Mouse (Mus musculus) WW6 (cell line): ENCODE data around the gene Pkp4.
"Not testable (repeated sequence)": the region's sequence is repeated elsewhere in the genome, so short reads cannot be mapped to it uniquely, and the experiment has no call there.

ENCODE experiments used
- DNase-seq: peaks from one replicate; pipeline ENCODE4 v3.0.0-alpha.2; 2013; ENCODE audit warnings: low read depth, low spot score

The Pkp4 gene

DNA sequence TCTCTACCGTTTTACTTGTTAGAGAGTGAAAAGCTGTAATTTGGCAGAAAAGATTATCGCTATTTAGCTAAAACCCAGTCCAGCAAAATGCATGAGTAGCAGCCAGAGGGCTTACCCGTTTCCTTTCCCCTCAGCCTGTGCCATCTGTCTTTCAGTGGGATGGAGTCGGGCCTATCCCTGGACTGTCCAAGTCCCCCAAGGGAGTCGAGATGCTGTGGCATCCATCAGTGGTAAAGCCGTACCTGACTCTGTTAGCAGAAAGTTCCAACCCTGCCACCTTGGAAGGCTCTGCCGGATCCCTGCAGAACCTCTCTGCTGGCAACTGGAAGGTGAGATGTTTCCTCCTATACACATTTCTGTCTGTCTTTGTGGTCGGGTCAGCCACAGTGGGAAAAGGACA is 178.3 kb downstream of the Pkp4 start:
- DNase-seq: no peak

DNA sequence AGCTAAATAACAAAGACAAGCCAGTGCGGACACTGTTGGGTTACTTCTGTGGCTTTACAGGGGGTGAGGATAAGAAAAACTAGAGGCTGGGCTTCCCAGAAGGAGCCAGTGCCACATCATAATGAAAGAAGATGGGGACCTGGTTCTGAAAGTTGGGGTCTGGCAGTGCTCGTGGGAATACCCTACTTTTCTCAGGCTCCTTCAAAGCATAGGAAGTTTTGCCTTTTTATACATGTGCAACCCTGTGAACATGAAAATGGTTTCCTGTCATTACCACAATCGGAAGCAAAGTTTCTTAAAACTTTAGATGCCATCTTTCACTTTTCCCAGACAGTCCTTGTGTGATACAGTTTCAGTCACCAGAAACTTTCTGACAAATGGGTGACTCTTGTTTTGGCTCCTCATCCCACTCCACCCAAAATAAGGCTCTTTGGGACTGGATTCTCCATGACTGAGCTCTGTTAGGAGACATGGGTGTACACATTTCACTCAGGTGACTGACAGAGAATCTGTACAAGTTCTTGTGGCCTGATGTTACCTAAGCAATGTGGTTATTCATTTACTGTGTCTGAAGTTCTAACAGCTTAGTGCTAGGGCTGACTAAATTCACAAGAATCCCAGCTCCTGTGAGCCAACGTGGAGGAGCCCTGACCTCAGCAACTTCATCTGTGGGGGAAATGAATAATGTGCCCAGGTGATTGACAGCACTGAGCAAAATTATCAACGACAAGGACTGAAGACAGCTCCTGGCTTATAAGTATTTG is 179.3 kb downstream of the Pkp4 start:
- no peak for DNase-seq

DNA sequence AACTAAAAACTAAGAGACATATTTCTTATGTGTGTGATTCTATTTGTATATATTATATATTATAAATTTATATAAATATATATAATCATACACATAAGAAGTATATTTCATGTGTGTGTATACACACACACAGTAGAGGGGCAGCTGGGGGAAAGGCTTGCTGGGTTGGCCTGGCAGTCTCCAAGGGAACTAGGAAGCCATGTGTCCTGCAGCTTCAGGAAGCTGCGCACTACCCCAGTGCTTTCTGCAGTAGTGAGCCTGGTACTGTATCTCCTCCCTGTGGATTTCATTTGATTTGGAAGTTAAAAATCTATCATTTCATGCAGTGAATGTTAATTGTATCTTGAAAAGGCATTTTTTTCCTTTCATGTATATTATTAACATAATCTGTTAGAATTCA is 180.2 kb downstream of the Pkp4 start:
- DNase-seq: no peak

DNA sequence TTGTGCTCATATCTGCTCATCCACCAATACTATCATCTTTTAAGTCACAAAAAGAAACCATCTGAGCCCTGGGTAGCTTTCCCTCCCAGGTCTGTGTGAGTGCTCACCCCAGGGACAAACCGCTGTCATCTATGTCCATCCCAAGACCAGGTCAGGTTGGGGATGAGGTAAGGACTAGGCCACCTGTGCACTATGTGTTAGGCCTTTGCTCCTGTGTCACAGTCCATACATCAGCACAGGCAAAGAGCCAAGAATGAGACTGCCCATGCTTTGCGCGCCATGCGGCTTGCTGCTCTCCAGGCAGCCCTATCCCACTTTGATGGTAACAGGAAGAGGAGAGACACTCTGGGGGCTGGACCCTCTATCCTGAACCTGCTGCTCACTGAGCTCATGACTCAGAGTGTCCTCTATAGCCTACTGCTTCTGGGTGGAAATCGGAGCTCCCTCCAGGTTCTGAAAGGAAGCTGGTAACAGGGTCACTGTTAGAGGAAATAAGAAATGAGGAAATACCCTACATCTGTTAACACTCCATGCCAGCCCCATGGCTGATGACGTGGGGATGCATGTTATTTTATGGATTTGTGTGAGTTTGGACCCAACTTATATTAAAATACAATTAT is 182.1 kb downstream of the Pkp4 start:
- no peak for DNase-seq

DNA sequence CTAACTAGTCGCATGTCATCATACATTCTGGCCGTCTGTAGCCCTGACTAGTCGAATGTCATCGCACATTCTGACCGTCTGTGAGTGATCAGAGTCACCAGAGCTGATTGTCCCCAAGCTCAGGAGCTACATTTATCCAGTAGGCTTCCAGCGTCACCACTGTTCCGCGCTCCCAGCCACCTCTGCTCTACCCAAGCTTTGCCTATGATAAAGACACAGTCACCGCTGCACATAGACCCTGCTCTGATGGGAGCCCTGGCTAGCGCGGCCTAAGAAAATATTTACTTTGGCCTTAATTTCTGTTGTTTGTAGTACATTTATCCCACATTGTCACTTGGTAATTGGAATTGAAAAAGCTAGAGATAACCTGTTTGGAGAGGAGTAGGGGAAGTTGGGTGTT is 183.2 kb downstream of the Pkp4 start:
- DNase-seq: no peak

DNA sequence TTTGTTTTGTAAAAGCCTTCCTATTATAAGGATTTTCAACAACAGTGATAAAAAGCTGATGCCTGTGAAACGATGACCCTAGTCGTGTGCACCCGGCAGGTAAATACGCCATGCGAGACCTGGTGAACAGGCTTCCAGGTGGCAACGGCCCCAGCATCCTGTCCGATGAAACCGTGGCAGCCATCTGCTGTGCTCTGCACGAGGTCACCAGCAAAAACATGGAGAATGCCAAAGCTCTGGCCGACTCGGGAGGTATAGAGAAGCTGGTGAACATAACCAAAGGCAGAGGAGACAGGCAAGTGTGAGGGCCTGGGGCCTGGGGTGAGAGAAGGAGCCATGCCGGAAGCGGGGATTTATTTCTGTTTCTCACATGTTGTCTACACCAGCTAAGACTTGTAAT is 184.0 kb downstream of the Pkp4 start:
- no peak for DNase-seq

DNA sequence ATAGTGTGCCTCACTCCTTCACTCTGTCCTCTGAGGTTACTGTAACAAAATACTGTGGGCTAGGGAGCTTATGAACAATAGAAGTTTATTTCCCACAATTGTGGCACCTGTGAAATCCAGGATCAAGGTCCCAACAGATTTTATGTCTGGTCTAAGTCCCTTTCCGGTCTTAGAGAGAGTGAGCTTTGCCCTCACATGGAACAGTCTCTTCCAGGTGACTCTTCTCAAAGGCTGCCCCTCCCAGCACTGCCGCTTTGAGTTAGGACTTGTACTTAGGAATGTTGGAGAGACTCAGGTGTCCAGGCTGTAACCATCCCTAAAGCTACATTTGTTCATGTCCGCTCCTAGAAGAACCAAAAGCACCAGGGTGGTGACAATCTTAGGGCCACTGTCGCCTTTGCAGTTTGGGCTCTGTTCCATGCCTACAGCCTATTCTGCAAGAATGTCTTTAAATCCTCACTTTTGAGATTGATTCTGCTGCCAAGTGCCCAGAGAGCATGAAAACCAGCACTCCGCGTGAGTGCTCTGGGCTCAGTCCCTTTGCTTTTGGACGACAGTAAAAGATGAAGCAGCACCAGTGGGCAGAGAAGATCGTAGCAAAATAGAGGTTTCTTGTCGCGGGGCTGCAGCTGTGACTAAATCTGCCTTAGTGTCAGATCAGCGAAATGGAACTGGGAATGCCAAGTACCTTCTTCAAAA is 184.6 kb downstream of the Pkp4 start:
- DNase-seq: no peak

DNA sequence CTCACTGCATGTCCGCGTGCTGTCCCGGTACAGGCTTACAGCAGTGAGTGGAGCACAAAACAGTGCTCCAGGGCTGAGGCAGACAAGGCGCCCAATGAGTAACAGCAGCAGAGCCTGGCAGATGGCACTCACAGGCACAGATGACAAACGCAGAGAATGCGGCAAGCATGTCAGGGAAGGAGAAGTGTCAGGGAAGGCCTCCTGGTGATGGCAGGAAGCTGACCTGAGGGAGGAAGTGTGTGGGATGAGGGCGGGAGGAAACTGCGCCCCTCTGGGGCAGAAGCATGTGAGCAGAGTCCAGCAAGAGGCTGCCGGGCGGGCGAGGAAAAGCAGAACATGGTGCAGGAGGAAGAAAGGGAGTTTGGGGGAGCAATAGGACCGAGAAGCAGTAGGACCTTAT is 185.8 kb downstream of the Pkp4 start:
- no peak for DNase-seq

DNA sequence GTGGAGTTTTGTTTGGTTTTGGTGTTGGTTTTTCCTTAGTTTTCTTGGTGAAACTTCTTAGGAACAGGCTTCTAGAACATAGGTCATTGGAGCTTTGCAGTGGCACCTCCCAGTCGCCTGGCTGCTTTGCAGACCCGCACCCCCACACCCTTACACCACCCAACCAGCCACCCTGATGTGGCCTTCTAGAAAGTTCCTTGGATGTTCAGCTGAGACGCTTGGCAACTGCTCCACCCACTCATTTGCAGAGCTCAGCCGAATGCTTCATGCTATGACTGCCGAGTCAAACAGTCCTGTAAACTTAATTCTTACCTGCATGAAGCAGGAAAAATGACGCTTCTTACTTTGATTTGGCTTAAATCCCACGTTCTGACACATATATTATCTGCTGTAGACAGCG is 187.9 kb downstream of the Pkp4 start:
- no peak for DNase-seq

DNA sequence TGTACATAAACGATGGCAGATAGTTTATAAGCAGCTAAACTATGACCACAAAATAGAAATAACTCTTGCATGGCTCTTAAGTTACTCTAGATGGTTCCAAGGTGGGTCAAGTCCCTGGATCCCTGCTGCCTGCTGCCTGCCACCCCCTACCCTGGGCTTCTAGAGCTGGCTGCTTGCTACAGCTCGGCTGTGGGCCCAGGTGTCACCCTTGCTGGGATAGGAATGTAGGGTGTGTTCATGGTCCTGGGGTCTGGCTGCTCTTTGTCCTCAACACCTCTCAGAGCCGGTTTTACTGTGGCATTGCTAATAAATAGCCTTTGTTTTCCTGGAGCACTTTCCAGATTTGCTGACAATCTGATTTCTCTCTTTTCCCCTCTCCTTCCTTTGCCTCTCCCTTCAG is 189.4 kb downstream of the Pkp4 start:
- DNase-seq: no peak

DNA sequence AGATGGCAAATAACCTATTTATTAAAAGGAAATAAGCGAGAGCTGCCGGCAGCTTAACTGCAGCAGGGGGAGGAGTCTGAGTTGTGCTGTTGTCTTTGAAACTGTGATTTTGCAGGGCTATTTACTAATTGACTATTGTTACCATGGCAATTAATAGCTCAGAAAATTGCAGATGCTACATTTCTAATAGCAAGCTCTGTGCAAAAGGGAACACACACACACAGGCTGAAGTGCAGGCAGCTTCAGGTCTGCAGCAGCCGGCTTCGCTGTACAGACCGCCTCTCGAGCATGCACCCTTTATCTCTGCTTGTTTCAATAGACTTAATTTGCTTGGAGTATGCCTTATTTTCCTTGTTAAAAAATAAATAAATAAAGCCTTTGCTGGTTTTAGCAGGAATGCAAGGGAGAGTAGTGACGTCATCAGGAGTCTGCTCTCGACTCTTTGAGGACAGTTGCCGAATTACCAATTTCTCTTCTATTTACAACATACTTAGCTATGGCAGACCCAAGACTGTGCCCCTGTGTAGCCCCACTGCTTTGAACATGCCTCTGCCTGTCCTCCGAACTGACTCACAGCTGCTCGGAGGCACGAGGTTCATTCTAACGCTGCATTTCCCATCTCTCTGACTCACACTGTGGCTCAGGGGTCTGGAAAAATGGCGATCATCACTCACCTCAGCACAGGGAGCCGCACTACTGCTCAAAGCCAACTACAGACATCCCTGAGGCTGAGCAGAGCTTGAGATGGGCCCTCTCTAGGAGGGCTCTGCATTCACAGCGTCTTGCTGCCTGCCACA is 190.9 kb downstream of the Pkp4 start:
- no peak for DNase-seq

DNA sequence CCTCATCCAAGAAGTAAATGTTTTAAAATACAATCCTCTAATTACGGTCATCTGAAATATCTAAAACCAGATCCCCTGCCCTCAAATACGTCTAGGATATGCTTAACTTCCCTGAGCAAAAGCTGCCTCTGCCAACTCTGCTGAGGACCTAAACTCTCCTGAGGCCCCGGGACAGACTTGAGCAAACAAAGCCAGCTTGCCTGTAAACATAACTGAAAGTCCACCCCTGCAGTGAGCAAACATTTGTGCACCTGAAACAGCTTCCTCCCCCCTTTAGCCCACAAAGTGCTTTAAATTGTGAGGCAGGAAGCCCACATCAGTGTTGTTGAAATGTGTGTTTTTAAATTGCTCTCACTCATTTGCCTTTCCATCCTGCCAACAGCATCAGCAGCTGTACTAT is 193.2 kb downstream of the Pkp4 start:
- DNase-seq: no peak

DNA sequence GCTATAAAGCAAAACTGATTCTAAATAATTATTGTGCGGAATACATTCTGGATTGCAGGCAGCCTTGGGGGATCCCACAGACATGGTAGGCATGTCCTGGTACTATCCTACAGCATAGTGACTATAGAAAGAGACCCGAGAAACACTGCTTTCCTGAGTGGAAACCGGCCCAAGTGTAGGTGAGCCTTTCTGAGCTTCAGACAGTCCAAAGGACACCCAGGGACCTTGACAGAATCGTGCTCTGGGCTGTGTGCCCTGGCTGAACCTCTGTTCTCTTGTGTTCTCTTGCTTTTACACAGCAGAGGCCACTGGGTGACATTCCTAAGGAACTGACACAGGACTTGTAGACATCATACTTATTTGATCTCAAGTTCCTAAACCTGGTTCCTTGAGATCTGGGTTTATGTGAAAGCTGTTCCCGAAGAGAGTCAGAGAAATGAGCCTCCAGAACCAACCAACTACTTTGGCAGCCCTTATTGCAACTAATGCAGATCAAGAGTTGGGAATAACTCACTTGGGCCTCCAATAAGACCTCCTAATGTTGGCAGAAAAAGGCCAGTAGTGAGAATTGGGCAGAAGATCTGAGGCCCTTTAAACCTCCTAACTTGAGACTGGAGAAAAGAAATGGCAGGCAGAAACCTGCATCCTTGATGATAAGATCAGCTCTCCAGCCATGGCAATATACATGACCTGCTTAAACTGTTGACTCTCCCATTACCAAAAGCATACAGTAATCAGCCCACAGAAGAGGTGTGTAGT is 195.1 kb downstream of the Pkp4 start:
- DNase-seq: no peak

DNA sequence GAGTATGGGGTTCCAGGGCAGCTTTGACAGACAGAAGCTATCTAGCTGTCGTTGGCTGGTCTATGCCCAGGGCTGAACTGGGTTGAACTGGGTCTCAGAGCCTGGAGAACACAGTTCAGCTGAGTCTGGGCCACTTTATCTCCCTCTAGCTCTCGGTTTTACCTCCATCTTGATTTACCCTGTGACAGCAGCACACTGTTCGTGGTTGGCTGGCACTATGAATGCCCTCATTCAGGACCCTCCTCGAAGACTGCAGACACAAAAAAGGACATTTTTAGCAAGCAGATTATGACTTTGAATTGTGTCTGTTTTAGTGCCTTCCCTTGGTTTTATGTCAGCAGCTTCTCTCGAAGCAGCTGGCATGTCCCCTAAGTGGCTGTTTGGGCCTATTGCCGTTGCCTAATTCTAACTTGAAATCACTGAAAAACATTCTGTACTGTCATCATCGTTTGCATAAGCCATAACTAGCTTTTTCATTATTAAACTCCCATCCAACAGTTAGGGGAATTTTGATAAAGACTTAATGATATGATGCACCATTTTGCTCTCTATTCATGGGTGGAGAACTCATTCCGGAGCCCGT is 199.2 kb downstream of the Pkp4 start:
- DNase-seq: no peak

DNA sequence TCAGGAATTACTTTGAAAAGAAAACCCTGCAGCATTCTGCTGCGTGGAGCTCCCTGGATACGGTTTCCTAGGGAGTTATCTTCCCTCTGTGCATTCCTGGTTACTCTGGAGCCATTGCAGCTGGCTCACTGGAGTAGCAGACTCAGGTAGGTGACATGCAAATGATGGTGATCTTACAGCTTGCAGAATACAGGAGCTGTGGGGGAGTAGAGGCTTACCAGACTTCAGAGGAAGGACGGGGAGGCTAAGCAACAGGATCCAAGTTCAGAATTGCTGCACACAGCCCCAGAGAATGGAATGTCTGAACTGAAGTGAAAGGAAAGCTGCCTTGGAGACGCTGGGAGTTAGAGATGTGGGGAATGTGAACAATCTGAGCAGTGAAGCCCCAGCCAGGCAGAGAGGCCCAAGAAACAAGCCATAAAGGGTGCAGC is 200.7 kb downstream of the Pkp4 start:
- DNase-seq: no peak

DNA sequence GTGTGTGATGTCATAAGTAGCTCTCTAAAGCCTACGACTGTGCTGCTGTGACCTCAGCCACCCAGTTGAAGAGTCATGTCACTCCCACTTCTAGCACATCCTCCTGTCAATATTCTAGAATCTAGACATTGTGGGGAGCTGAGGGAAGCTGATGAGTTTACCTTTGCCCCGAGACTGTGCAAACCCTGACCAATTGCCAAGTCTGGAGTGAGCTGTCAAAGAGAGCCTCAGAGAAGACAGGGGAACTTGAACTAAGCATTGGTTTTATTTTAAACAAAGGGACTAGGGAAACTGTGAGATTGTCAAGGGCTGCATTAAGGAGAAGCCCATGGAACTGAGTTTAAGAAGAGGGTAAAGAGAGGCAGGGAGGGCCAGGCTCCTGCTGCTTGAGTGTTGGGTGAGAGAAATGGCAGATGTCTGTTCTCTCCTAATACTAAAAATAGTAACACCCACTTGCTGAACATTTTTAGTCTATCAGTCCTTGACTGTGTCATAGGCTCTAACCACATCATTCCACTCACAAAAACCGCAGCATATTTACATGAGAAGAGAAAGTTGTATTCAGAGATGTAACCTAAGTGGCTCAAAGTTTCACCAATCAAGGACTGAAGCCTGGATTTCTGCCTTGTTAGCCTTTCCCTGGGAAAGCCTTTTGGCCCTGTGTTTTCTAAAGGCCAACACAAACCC is 203.6 kb downstream of the Pkp4 start:
- no peak for DNase-seq

DNA sequence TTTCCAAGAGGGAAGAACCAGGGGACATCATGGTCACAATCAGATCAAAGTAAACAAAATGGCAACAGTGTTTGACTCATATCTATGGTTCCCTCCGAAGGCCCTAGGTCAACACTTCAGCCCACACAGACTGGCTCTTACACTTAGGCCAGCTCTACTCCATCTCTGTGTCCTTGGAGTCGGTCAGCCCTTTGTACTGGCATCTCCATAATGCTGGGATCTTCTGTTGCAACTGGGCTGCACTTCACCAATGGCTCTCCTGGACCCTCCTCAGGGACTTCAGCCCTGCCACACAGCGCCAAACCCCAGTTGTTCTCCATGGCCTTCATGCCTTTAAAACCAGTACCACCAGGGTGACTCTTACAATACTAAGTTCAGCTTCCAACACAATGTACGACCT is 206.5 kb downstream of the Pkp4 start:
- no peak for DNase-seq

DNA sequence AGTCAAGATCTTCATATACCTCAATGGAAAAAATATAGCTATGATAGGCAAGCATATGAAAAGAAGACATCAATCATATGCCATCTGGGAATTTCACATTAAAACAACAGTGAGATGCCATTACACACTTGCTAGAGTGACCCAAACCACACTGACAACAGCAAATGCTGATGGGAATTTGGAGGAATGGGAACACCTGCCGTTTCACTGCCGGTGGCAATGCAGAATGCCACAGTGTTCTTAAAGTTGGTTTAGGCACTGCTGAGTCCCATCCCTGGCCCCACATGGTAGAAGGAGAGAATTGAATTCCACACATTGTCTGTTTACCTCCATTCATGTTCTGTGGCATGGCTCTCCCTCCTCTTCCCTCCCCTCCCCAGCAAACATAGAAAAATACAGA is 212.5 kb downstream of the Pkp4 start:
- DNase-seq: no peak

DNA sequence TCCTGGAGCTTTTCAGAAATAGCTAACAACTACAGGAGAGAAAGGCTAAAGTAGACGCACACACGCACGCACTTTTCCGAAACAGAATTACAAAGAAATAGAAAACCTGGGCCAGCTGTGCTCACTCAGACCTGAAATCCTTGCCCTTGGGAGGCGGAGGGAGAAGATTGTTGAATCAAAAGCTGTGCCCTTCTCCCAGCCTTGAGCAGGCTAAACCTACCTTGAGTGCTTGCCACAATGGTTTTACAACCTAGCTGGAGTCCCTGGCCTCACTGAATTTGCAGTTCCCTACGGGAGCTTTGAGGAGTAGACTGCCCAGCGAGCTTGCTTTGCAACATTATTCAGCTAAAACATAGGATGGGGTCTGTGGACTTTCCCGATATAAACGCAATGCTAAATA is 217.4 kb downstream of the Pkp4 start:
- no peak for DNase-seq

DNA sequence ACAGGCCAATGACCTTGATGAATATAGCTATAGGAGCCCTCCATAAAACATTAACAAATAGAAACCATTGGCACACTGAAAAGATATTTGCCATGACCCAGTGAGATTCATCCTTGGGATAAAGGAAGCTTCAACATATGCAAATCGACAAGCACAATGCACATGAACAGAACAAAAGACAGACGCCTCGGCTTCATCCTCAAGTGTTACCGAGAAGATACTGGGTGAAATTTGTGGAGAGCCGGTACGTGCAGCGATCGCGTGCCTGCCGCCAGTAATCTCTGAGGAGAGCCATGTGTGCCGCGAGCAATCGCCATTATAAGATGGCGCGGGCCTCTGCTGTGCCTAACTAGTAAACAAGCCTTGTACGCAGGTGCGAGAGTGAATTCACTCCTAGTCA is 218.2 kb downstream of the Pkp4 start:
- DNase-seq: not testable (repeated sequence)
